Mouse (Mus musculus): ENCODE measurements around the gene Chst8. TPM values are rescaled to one million over a fixed set of nuclear protein-coding genes. Genes with fewer than 3 reads are reported as not detected.
A peak's percentile ranks its signal among the peaks of the same experiment; 100 is the strongest.

Chst8 gene
- polyA plus RNA-seq (2014; fragmentation: Nextera tagmentation; extraction: Ambion mirVana), result 0.49 and 0.67 TPM in 2 replicates

DNA sequence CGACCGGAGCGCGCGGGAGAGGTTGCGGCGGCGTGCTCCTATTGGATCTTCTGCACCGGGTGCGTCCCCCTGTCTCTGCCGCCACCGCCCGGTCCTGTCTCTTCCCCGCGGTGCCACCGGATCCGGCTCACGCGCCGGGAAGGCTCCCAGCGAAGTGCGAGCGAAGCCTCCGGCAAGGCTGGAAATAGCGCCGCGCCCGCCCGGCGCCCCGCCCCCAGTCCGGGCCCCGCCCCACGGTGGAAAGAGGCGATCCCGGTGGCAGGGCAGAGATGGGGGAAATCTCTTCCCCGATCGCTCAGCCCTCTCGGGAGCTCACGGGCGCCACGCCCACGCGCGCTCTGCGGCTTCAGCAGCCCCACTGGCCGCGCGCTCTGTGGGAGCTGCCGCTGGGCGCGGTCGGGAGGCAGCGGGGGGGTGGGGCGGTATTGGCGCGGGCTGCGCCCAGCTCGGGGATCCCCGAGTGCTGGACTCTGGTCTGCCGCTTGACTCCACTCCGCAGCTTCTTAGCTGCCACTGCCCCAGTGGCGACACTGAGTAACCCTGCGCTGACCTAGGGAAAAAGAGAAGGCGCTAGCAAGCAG is at the start of gene Chst8:
Gene Chst8 (minus strand): TSS at position 181 of the 581 bp plus-strand sequence.
- ATAC-seq (ENCODE audit: insufficient number of reproducible peaks, insufficient read depth, low FRiP score, low read depth), result peak; percentile 74
- Histone ChIP-seq H3K36me3 (ENCODE audit: control insufficient read depth, insufficient read depth, low read length) (no peaks in the 10 kb centered on the region), H3K9ac (ENCODE audit: low read length) (peak within 1 kb of the TSS; percentile 62), H3K4me3 (ENCODE audit: control insufficient read depth in 1 of 2, insufficient read depth in 1 of 2, low read depth in 1 of 2, low read length in 2 of 2) (peak within 1 kb of the TSS; percentile 59 to 67), H3K4me2 (ENCODE audit: low read length) (peak within 1 kb of the TSS; percentile 98), H3K9me3 (ENCODE audit: control insufficient read depth, low read length) (no peaks in the 10 kb centered on the region), H3K4me1 (ENCODE audit: control insufficient read depth in 2 of 2, insufficient read depth in 2 of 2, low read length in 2 of 2) (peaks cover 3 to 12% of the 10 kb centered on the region in 2 experiments; a peak in 3 of 4 replicates), H3K27me3 (ENCODE audit: control insufficient read depth, insufficient read depth, low read length) (peaks cover 68% of the 10 kb centered on the region), H3K27ac (replicated peaks in 1 of 2; ENCODE audit: control insufficient read depth in 1 of 2, insufficient read depth in 1 of 2, low read depth in 2 of 2, low read length in 2 of 2) (no peak within 1 kb of the TSS)
- WGBS, result under 1% methylated on average over 53 of the region's 65 CpGs

DNA sequence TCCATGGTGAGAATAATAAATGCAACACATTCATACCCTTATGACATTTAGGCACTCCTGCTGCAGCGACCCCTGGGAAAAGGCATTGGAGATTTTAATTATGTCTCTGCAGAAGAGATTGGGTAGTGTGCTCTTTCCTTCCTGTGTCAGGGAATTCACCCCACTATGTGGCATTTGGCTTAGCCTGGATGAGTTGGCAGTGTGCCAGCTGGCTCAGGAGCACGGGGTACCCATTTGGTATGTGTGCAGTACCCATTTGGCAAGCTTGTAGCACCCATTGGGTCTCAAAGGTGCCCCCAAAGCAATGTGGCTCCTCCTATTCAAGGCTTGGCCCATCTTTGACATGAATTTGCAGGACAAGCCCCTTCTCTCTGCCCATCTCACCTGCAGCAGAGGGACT is 45.8 kb upstream of the Chst8 start:
- Histone ChIP-seq H3K4me2 (ENCODE audit: low read length) (no peak overlapping the region), H3K9me3 (ENCODE audit: control insufficient read depth, low read length) (no peaks in the 10 kb centered on the region), H3K4me1 (ENCODE audit: control insufficient read depth in 2 of 2, insufficient read depth in 2 of 2, low read length in 2 of 2) (peaks cover 0 to 2% of the 10 kb centered on the region in 2 experiments; a peak in 1 of 4 replicates), H3K9ac (ENCODE audit: low read length) (no peak overlapping the region), H3K27ac (replicated peaks in 1 of 2; ENCODE audit: control insufficient read depth in 1 of 2, insufficient read depth in 1 of 2, low read depth in 2 of 2, low read length in 2 of 2) (no peak overlapping the region), H3K27me3 (ENCODE audit: control insufficient read depth, insufficient read depth, low read length) (no peaks in the 10 kb centered on the region), H3K4me3 (ENCODE audit: control insufficient read depth in 1 of 2, insufficient read depth in 1 of 2, low read depth in 1 of 2, low read length in 2 of 2) (no peak overlapping the region), H3K36me3 (ENCODE audit: control insufficient read depth, insufficient read depth, low read length) (no peaks in the 10 kb centered on the region)
- no peak for ATAC-seq (ENCODE audit: insufficient number of reproducible peaks, insufficient read depth, low FRiP score, low read depth)
- 66% methylated on average over 2 of the region's 2 CpGs for WGBS

DNA sequence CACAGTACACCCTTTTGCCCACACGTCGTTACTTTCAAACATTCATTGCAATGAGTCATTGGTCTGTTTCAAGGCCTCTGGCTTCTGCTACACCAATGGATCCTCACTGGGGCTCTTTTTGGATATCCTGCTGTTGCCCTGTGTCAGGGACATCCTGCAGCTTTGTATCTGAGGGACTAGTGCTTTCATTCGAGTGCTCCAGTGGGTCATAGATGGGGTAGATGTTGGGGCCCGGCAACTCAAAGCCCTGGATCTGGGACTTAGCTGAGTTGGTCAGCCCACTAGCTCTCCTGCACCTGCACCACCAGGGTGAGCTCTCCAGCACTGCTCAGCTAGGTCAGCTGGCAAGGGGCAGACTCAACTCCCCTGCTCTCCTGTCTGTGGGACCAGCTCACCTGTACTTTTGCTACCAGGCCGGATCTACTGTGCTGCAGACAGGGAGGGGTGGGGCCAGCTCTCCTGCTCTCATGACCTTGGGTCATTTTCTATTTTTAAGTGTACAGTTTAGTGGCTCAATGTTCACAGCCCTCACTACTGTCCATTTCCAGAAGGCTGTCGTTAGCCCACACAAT is 42.4 kb upstream of the Chst8 start:
- no peak overlapping the region for H3K4me2 ChIP-seq (ENCODE audit: low read length)
- ATAC-seq (ENCODE audit: insufficient number of reproducible peaks, insufficient read depth, low FRiP score, low read depth), result no peak
- H3K9ac ChIP-seq (ENCODE audit: low read length), result no peak overlapping the region
- 0 out of 2 replicates have a peak, but pooled peaks cover 2% of the 10 kb centered on the region for H3K9me3 ChIP-seq (ENCODE audit: control insufficient read depth, low read length)
- H3K36me3 ChIP-seq (ENCODE audit: control insufficient read depth, insufficient read depth, low read length), result no peaks in the 10 kb centered on the region
- H3K27me3 ChIP-seq (ENCODE audit: control insufficient read depth, insufficient read depth, low read length), result no peaks in the 10 kb centered on the region
- H3K4me3 ChIP-seq (ENCODE audit: control insufficient read depth in 1 of 2, insufficient read depth in 1 of 2, low read depth in 1 of 2, low read length in 2 of 2), result no peak overlapping the region
- H3K4me1 ChIP-seq (ENCODE audit: control insufficient read depth in 2 of 2, insufficient read depth in 2 of 2, low read length in 2 of 2), result peaks cover 0 to 2% of the 10 kb centered on the region in 2 experiments; a peak in 1 of 4 replicates
- no peak overlapping the region for H3K27ac ChIP-seq (replicated peaks in 1 of 2; ENCODE audit: control insufficient read depth in 1 of 2, insufficient read depth in 1 of 2, low read depth in 2 of 2, low read length in 2 of 2)
- WGBS, result 65% methylated on average over 6 of the region's 6 CpGs

DNA sequence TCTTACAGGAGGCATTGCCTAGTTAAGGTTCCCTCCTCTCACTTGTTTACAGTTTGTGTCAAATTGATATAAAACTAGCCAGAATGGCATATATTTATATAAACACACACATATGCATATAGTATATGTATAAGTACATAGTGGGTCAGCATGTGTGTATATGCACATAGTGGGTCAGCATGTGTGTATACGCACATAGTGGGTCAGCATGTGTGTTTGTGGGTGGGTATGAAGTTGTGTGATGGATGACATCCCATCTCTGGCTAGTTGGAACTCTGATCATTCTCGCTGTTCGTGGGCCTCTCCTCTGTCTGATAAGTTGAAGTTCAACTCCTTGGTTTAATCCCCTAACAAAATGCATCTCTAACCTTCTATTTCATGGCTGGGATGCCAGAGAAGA is 40.9 kb upstream of the Chst8 start:
- H3K9ac ChIP-seq (ENCODE audit: low read length), result no peak overlapping the region
- H3K9me3 ChIP-seq (ENCODE audit: control insufficient read depth, low read length), result peaks cover 4% of the 10 kb centered on the region; the same call in 1 of the 2 replicates
- H3K4me3 ChIP-seq (ENCODE audit: control insufficient read depth in 1 of 2, insufficient read depth in 1 of 2, low read depth in 1 of 2, low read length in 2 of 2), result no peak overlapping the region
- peaks cover 0 to 2% of the 10 kb centered on the region in 2 experiments; a peak in 1 of 4 replicates for H3K4me1 ChIP-seq (ENCODE audit: control insufficient read depth in 2 of 2, insufficient read depth in 2 of 2, low read length in 2 of 2)
- no peak overlapping the region for H3K4me2 ChIP-seq (ENCODE audit: low read length)
- H3K36me3 ChIP-seq (ENCODE audit: control insufficient read depth, insufficient read depth, low read length), result no peaks in the 10 kb centered on the region
- ATAC-seq (ENCODE audit: insufficient number of reproducible peaks, insufficient read depth, low FRiP score, low read depth), result no peak
- H3K27me3 ChIP-seq (ENCODE audit: control insufficient read depth, insufficient read depth, low read length), result no peaks in the 10 kb centered on the region
- no peak overlapping the region for H3K27ac ChIP-seq (replicated peaks in 1 of 2; ENCODE audit: control insufficient read depth in 1 of 2, insufficient read depth in 1 of 2, low read depth in 2 of 2, low read length in 2 of 2)
- 87% methylated on average over 3 of the region's 3 CpGs for WGBS

DNA sequence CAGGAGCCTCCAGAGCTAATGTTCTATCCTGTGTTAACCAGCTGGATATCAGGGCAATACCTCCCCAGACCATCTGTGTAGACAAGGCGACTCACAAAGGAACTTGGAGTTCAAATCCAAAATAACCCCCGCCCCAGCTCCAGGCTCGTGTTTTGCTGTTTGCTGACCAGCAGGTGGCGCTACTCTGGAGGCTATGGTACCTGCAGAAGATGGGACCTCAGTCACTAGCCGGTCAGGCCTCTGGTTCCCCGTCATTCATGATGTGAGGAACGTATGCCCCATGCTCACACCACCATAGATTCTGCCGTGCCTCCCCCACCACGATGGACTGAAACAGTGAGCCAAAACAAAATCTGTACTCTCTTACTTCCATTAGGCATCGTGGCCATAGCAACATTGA is 37.1 kb upstream of the Chst8 start:
- WGBS, result 32% methylated on average over 10 of the region's 10 CpGs
- no peak overlapping the region for H3K9ac ChIP-seq (ENCODE audit: low read length)

DNA sequence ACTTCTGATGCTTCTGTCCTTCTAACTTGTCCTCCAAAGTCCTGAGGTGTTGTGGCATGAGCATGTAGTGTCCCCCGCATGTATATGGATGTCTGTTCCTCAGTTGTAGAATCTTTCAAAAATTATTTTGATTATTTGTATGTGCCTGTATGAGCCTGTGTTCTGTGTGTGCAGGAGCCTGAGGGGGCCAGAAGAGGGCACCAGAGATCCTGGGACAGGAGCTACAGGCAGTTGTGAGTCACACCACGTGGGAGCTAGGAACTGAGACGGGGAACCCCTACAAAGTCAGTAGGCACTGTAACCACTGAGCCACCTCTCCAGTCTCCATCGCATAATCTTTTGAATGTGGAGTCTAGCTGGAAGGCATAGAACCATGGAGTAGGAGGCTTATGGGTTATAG is 36.3 kb upstream of the Chst8 start:
- Histone ChIP-seq H3K4me2 (ENCODE audit: low read length) (no peak overlapping the region), H3K27ac (replicated peaks in 1 of 2; ENCODE audit: control insufficient read depth in 1 of 2, insufficient read depth in 1 of 2, low read depth in 2 of 2, low read length in 2 of 2) (no peak overlapping the region), H3K9ac (ENCODE audit: low read length) (no peak overlapping the region), H3K9me3 (ENCODE audit: control insufficient read depth, low read length) (peaks cover 4% of the 10 kb centered on the region; the same call in 1 of the 2 replicates), H3K4me1 (ENCODE audit: control insufficient read depth in 2 of 2, insufficient read depth in 2 of 2, low read length in 2 of 2) (no peaks in the 10 kb centered on the region), H3K4me3 (ENCODE audit: control insufficient read depth in 1 of 2, insufficient read depth in 1 of 2, low read depth in 1 of 2, low read length in 2 of 2) (no peak overlapping the region), H3K27me3 (ENCODE audit: control insufficient read depth, insufficient read depth, low read length) (no peaks in the 10 kb centered on the region), H3K36me3 (ENCODE audit: control insufficient read depth, insufficient read depth, low read length) (no peaks in the 10 kb centered on the region)
- WGBS, result 84% methylated on average over 4 of the region's 4 CpGs
- ATAC-seq (ENCODE audit: insufficient number of reproducible peaks, insufficient read depth, low FRiP score, low read depth), result no peak

More for the DNA sequence above, 37.1 kb upstream of the Chst8 start:
- no peak for ATAC-seq (ENCODE audit: insufficient number of reproducible peaks, insufficient read depth, low FRiP score, low read depth)
- no peak overlapping the region for H3K4me3 ChIP-seq (ENCODE audit: control insufficient read depth in 1 of 2, insufficient read depth in 1 of 2, low read depth in 1 of 2, low read length in 2 of 2)
- H3K27ac ChIP-seq (replicated peaks in 1 of 2; ENCODE audit: control insufficient read depth in 1 of 2, insufficient read depth in 1 of 2, low read depth in 2 of 2, low read length in 2 of 2), result no peak overlapping the region
- H3K27me3 ChIP-seq (ENCODE audit: control insufficient read depth, insufficient read depth, low read length), result no peaks in the 10 kb centered on the region
- H3K9me3 ChIP-seq (ENCODE audit: control insufficient read depth, low read length), result peaks cover 4% of the 10 kb centered on the region; the same call in 1 of the 2 replicates
- no peaks in the 10 kb centered on the region for H3K36me3 ChIP-seq (ENCODE audit: control insufficient read depth, insufficient read depth, low read length)
- no peak overlapping the region for H3K4me2 ChIP-seq (ENCODE audit: low read length)
- no peaks in the 10 kb centered on the region for H3K4me1 ChIP-seq (ENCODE audit: control insufficient read depth in 2 of 2, insufficient read depth in 2 of 2, low read length in 2 of 2)

DNA sequence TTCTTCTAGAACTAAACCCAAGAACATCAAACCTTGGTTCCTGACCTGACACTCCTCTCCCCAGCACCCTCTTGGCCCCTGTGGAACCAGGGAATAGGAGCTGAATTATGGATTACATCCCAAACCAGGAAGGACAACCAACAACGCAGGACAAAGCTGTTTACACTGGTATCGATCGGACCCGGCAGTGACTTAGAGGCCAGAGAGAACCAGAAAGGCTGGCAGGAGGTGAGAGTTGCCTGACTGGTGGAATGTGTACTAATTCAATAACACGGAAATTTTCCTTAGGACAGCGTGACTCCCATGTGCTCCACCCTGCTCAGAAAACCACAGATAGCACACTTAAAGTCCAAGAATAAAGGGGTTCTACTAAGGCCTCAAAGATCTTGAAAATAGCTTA is 35.4 kb upstream of the Chst8 start:
- no peaks in the 10 kb centered on the region for H3K4me1 ChIP-seq (ENCODE audit: control insufficient read depth in 2 of 2, insufficient read depth in 2 of 2, low read length in 2 of 2)
- peaks cover 4% of the 10 kb centered on the region; the same call in 1 of the 2 replicates for H3K9me3 ChIP-seq (ENCODE audit: control insufficient read depth, low read length)
- H3K4me2 ChIP-seq (ENCODE audit: low read length), result no peak overlapping the region
- no peak for ATAC-seq (ENCODE audit: insufficient number of reproducible peaks, insufficient read depth, low FRiP score, low read depth)
- H3K27me3 ChIP-seq (ENCODE audit: control insufficient read depth, insufficient read depth, low read length), result no peaks in the 10 kb centered on the region
- no peaks in the 10 kb centered on the region for H3K36me3 ChIP-seq (ENCODE audit: control insufficient read depth, insufficient read depth, low read length)
- 84% methylated on average over 6 of the region's 6 CpGs for WGBS
- no peak overlapping the region for H3K4me3 ChIP-seq (ENCODE audit: control insufficient read depth in 1 of 2, insufficient read depth in 1 of 2, low read depth in 1 of 2, low read length in 2 of 2)
- H3K9ac ChIP-seq (ENCODE audit: low read length), result no peak overlapping the region
- H3K27ac ChIP-seq (replicated peaks in 1 of 2; ENCODE audit: control insufficient read depth in 1 of 2, insufficient read depth in 1 of 2, low read depth in 2 of 2, low read length in 2 of 2), result no peak overlapping the region

Data from heart, embryonic 14.5 days (tissue).